Mouse (Mus musculus) cerebral cortex, adult 2 months (tissue): ENCODE data around the gene Gm20822.

Experiments used
- WGBS: fragments of 180-500 bp; shearing (Covaris S2); methylation state at CpG from one replicate; pipeline ENCODE4 v1.1.7; 2018; 5-methylcytosine and 5-hydroxymethylcytosine counted together

Gene Gm20822

GRCm38 (mm10) chrY:15884671-15885070 is at the start of gene Gm20822:
Gene Gm20822 (minus strand): TSS chrY:15884771.
- WGBS: no CpG with 5 or more reads among the region's 3 CpGs
